Mouse (Mus musculus): ENCODE measurements around the gene Tubgcp6.

GRCm38 (mm10) chr15:89124312-89124711 is 1.4 kb upstream of the Tubgcp6 start:
- TF ChIP-seq EP300 (IDR thresholded peaks at IDR 0.05; ENCODE audit: insufficient read depth, low read depth, low read length) (no peak), CTCF (IDR thresholded peaks at IDR 0.05) (no peak), POLR2A (IDR thresholded peaks at IDR 0.05; ENCODE audit: insufficient read depth, low read depth, low read length) (no peak)
